Mouse (Mus musculus) heart, postnatal 0 days (tissue): ENCODE data around the gene Foxn3.

ENCODE experiments used
- CTCF ChIP-seq: IDR thresholded peaks from 2 replicates; pipeline ENCODE4 v1.5.1; 2016; ENCODE audit warnings: antibody characterized with exemption, control low read depth, low read depth
- EP300 ChIP-seq: IDR thresholded peaks from 2 replicates; pipeline ENCODE4 v1.6.1; 2016; ENCODE audit warnings: antibody characterized with exemption, low read depth

GRCm38 (mm10) chr12:99574299-99574698 lies 10.9 kb upstream of the Foxn3 start:
- TF ChIP-seq CTCF (no peak), EP300 (no peak)
